Comparison of ENCODE assay signal across 25 mouse cellular contexts in the genomic region with DNA sequence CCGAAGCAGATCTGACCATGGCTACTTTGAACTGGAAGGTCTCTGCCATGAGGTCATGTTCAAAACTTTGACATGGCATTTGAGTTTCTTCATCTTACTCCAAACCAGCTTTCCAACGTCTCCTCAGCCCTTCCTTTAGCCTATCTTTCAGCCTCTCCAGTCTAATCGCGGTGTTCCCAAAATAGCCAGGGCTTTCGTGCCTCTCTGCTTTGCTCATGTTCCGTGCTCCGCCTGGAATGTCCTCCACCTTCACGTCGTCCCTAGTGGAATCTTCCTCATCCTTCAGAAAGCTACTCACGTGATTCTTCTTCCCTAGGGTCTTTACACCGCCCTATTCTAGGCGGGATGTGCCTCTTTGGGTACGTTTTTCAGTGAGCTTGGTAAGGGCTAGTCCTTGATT. TPM values are rescaled to one million over a fixed set of nuclear protein-coding genes. Genes with fewer than 3 reads are reported as not detected.
A peak's percentile ranks its signal among the peaks of the same experiment; 100 is the strongest.
DNase-seq lines count a peak whose midpoint lies in the region; ATAC-seq and TF ChIP-seq lines count a peak whose summit lies in the region.
"Had no signal": no experiment of that assay in that cellular context is flagged by ENCODE, and none has a peak within 500 bp of the region (broad histone marks: within the 10 kb centered on the region; RNA-seq: fewer than 3 reads in every experiment).

No protein-coding gene starts in this region.

- no peak overlapping the region for H3K9ac ChIP-seq in heart, embryonic 14.5 days (ENCODE audit: low read length)
- H3K9ac ChIP-seq: embryonic facial prominence, embryonic 15.5 days; hindbrain, embryonic 15.5 days had no signal

- WGBS in heart, embryonic 10.5 days = 42% methylated on average over 13 of the region's 13 CpGs
- 22% methylated on average over 13 of the region's 13 CpGs for WGBS in heart, embryonic 14.5 days

- H3K36me3 ChIP-seq in heart, embryonic 10.5 days = no peaks in the 10 kb centered on the region
- no peaks in the 10 kb centered on the region for H3K36me3 ChIP-seq in heart, embryonic 14.5 days (ENCODE audit: control insufficient read depth, insufficient read depth, low read length)
- H3K36me3 ChIP-seq: embryonic facial prominence, embryonic 15.5 days; forebrain, embryonic 10.5 days; G1E; hindbrain, embryonic 15.5 days had no signal

- peaks cover 16% of the 10 kb centered on the region; the same call in 1 of the 2 replicates for H3K4me1 ChIP-seq in heart, embryonic 10.5 days
- peaks cover 9 to 43% of the 10 kb centered on the region in 2 experiments for H3K4me1 ChIP-seq in heart, embryonic 14.5 days (ENCODE audit: control insufficient read depth in 2 of 2, insufficient read depth in 2 of 2, low read length in 2 of 2)
- H3K4me1 ChIP-seq: embryonic facial prominence, embryonic 15.5 days; hindbrain, embryonic 15.5 days had no signal

- TF ChIP-seq CTCF in gastrocnemius, adult 2 months (IDR thresholded peaks at IDR 0.05) = no peak

- no peak overlapping the region for H3K4me3 ChIP-seq in gastrocnemius, adult 2 months
- H3K4me3 ChIP-seq in heart, embryonic 10.5 days = no peak overlapping the region
- H3K4me3 ChIP-seq in heart, embryonic 14.5 days (ENCODE audit: control insufficient read depth in 1 of 2, insufficient read depth in 1 of 2, low read depth in 1 of 2, low read length in 2 of 2) = no peak overlapping the region
- H3K4me3 ChIP-seq: embryonic facial prominence, embryonic 15.5 days; erythroblast, embryonic 14.5 days; forebrain, embryonic 10.5 days; hindbrain, embryonic 15.5 days had no signal

- no peak for DNase-seq in gastrocnemius, adult 2 months
- no peak for DNase-seq in gastrocnemius, postnatal 4 days (ENCODE audit: low spot score in 2 of 2)
- peak; percentile 76 for DNase-seq in heart, embryonic 10.5 days (ENCODE audit: low spot score)
- DNase-seq in heart, postnatal 4 days = peak; percentile 39
- no peak for DNase-seq in neural tube, embryonic 10.5 days (ENCODE audit: extremely low spot score, low spot score)
- no peak for DNase-seq in right cerebral cortex, postnatal 36 days (ENCODE audit: low spot score in 2 of 2)
- DNase-seq: adrenal gland, postnatal 10 days; B cell, adult 2 months; cerebellum, adult 11 months; cerebellum, adult 8-10 months; cerebellum, postnatal 14 days; embryo, embryonic 11 days; gastrocnemius, postnatal 36 days; kidney, adult 8-10 months had no signal

- no peaks in the 10 kb centered on the region for H3K9me3 ChIP-seq in heart, embryonic 10.5 days
- H3K9me3 ChIP-seq in heart, embryonic 14.5 days (ENCODE audit: control insufficient read depth, low read length) = no peaks in the 10 kb centered on the region
- H3K9me3 ChIP-seq: embryonic facial prominence, embryonic 15.5 days; forebrain, embryonic 10.5 days; G1E; hindbrain, embryonic 15.5 days had no signal

- peak overlapping the region; percentile 34; the same call in 1 of the 2 replicates for H3K4me2 ChIP-seq in heart, embryonic 14.5 days (ENCODE audit: low read length)
- H3K4me2 ChIP-seq: embryonic facial prominence, embryonic 15.5 days; hindbrain, embryonic 15.5 days had no signal

- H3K27me3 ChIP-seq in heart, embryonic 10.5 days (ENCODE audit: insufficient read depth, poor library complexity, severe bottlenecking) = no peaks in the 10 kb centered on the region
- H3K27me3 ChIP-seq in heart, embryonic 14.5 days (ENCODE audit: control insufficient read depth, insufficient read depth, low read length) = no peaks in the 10 kb centered on the region
- H3K27me3 ChIP-seq: embryonic facial prominence, embryonic 15.5 days; hindbrain, embryonic 15.5 days had no signal

- intact Hi-C loops in gastrocnemius, adult 2 months (cut with DNase I) = no loop called here

- ATAC-seq in heart, embryonic 14.5 days (ENCODE audit: insufficient number of reproducible peaks, insufficient read depth, low FRiP score, low read depth) = peak; percentile 69
- ATAC-seq: CD4-positive, CD25-positive, alpha-beta regulatory T cell, adult 4 months; forebrain, embryonic 14.5 days; intestine, postnatal 0 days had no signal

- H3K27ac ChIP-seq in gastrocnemius, adult 2 months = 0 out of 2 replicates have a peak overlapping the region, but pooled peaks have one; percentile 40
- peak overlapping the region; percentile 81 for H3K27ac ChIP-seq in heart, embryonic 10.5 days
- H3K27ac ChIP-seq in heart, embryonic 14.5 days (replicated peaks in 1 of 2; ENCODE audit: control insufficient read depth in 1 of 2, insufficient read depth in 1 of 2, low read depth in 2 of 2, low read length in 2 of 2) = peak overlapping the region; percentile 93 to 97
- H3K27ac ChIP-seq: embryonic facial prominence, embryonic 15.5 days; forebrain, embryonic 10.5 days; hindbrain, embryonic 15.5 days had no signal

RNA-seq across cellular contexts. Expression of a gene that starts 5.7 kb away (rescaled TPM):
- total RNA-seq in gastrocnemius, adult 2 months (2021) = 100 to 1,000 TPM in 1 of 2 experiments, 10 to 100 TPM in 1; 77.1 to 238 TPM
- 100 to 1,000 TPM; 274 to 301 TPM for total RNA-seq in gastrocnemius, postnatal 4 days (2021)
- polyA plus RNA-seq in heart, embryonic 10.5 days (2016; fragmentation: Nextera tagmentation; extraction: Ambion mirVana) = 905 and 1,263 TPM in 2 replicates
- polyA plus RNA-seq in heart, embryonic 14.5 days (2014; fragmentation: Nextera tagmentation; extraction: Ambion mirVana) = 1,942 and 2,129 TPM in 2 replicates
- 1,000 to 10,000 TPM; 1,381 to 1,460 TPM for total RNA-seq in heart, postnatal 4 days (2021)
- total RNA-seq: G1E had no signal
- polyA plus RNA-seq: brain, embryonic 14.5 days; CD4-positive, CD25-positive, alpha-beta regulatory T cell, adult 4 months; erythroblast, embryonic 14.5 days; forebrain, embryonic 10.5 days; forebrain, embryonic 14.5 days; G1E; hindbrain, embryonic 11.5 days had no signal

RNA-seq across cellular contexts. Expression of a gene that starts 27.9 kb away (rescaled TPM):
- total RNA-seq in gastrocnemius, adult 2 months (2021) = not detected
- total RNA-seq in gastrocnemius, postnatal 4 days (2021) = 10 to 100 TPM; 11.7 to 12.8 TPM
- polyA plus RNA-seq in heart, embryonic 10.5 days (2016; fragmentation: Nextera tagmentation; extraction: Ambion mirVana) = 21.9 and 25.4 TPM in 2 replicates
- 16.6 and 16.9 TPM in 2 replicates for polyA plus RNA-seq in heart, embryonic 14.5 days (2014; fragmentation: Nextera tagmentation; extraction: Ambion mirVana)
- total RNA-seq in heart, postnatal 4 days (2021) = 10 to 100 TPM; 17.6 to 18.5 TPM

RNA-seq across cellular contexts. Expression of a gene that starts 55.0 kb away (rescaled TPM):
- total RNA-seq in gastrocnemius, adult 2 months (2021) = 10 to 100 TPM; 18.5 to 36.0 TPM
- total RNA-seq in gastrocnemius, postnatal 4 days (2021) = 10 to 100 TPM; 79.5 to 86.2 TPM
- polyA plus RNA-seq in heart, embryonic 10.5 days (2016; fragmentation: Nextera tagmentation; extraction: Ambion mirVana) = 23.3 and 27.7 TPM in 2 replicates
- polyA plus RNA-seq in heart, embryonic 14.5 days (2014; fragmentation: Nextera tagmentation; extraction: Ambion mirVana) = 34.9 and 37.7 TPM in 2 replicates
- total RNA-seq in heart, postnatal 4 days (2021) = 100 to 1,000 TPM; 106 to 112 TPM
- polyA plus RNA-seq: G1E had no signal

Comparison
In these comparisons a context has a peak if more than half of its experiments do, and no peak if none do; other contexts are left out.
1. RNA of a gene that starts 27.9 kb away (total RNA-seq): 17.6 to 18.5 TPM in heart, postnatal 4 days and 11.7 to 12.8 TPM in gastrocnemius, postnatal 4 days; not detected in gastrocnemius, adult 2 months; every median in the first group is over 10 times any median in the second.
2. DNase-seq: peak in heart, embryonic 10.5 days (single experiment) and heart, postnatal 4 days (single experiment); none in gastrocnemius, adult 2 months (single experiment), gastrocnemius, postnatal 4 days (0 of 2), neural tube, embryonic 10.5 days (single experiment) and right cerebral cortex, postnatal 36 days (0 of 2).
3. H3K27ac ChIP-seq: peak in every context shown above with its lines; median percentile 95 in heart, embryonic 14.5 days; 81 in heart, embryonic 10.5 days; 40 in gastrocnemius, adult 2 months.
4. RNA of a gene that starts 5.7 kb away (total RNA-seq): 1,381 to 1,460 TPM in heart, postnatal 4 days; 274 to 301 TPM in gastrocnemius, postnatal 4 days and 77.1 to 238 TPM in gastrocnemius, adult 2 months; every median in the first group is over 4 times any median in the second.